Mouse (Mus musculus): ENCODE results near the gene Arhgef40. TPM values are rescaled to one million over a fixed set of nuclear protein-coding genes. Genes with fewer than 3 reads are reported as not detected.

Arhgef40 gene
- polyA plus RNA-seq (2015; fragmentation: Nextera tagmentation; extraction: Ambion mirVana) = 86.1 and 105 TPM in 2 replicates

DNA sequence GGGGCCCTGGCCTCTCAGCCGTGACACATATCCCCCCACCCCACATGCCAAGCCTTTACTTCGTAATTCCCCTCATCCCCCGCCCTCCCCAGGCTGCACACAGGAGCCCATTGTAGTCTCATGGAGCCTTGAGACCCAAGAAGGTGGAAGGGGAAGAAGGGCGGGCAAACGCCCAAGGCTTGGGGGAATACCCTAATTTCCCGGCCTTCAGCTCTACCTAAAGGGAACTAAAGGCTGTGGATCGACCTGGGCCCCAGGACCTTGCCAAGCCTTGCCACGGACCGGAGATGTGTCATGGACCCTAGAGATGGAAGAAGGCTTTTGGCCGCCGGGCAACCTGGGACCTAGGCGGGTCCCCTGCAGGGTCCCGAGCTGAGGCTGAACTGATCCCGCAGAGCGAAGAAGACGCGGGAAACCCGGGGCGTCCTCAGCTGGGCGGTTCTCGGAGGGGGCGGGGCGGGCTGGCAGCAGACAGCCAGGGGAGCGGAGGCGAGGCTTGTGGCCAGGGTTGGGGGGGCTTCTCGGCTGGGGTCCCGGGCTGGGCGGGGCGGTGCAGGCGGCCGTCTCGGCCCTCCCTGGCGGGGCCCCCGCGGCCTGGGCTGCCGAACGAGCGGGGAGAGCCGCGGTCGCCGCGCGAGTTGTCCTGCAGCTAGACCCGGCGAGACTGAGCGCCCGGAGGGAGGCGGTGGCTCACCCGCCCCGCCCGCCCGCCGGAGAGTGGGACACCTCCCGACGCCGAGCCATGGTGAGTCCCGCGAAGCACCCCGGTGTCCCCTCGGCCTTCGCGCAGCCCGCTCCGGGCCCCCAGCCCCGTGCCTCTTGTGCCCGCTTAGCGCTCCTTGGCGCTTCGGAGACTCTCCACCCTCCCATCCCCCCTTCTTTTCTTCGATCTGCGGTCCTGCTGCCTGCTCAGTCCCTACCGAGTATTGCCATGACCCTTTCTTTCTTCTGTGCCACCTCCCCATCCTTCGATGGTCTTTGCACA is at the start of gene Arhgef40:
Arhgef40 (plus strand) TSS at position 473 of the 985 bp plus-strand sequence.
- ATAC-seq (replicated peaks; ENCODE audit: low FRiP score) = peak; percentile 88
- Histone ChIP-seq H3K9me3 (replicated peaks) (no peaks in the 10 kb centered on the region), H3K4me1 (peaks cover 52% of the 10 kb centered on the region), H3K9ac (peak within 1 kb of the TSS; percentile 72), H3K36me3 (peaks cover 24% of the 10 kb centered on the region), H3K4me2 (peak within 1 kb of the TSS; percentile 92), H3K27ac (peak within 1 kb of the TSS; percentile 96), H3K4me3 (replicated peaks) (peak within 1 kb of the TSS; percentile 62), H3K27me3 (no peaks in the 10 kb centered on the region)
- under 1% methylated on average over 68 of the region's 74 CpGs for WGBS

- 0 out of 2 replicates have a peak, but pooled peaks cover 3% of the 10 kb centered on the region for H3K9me3 ChIP-seq (replicated peaks)
- peaks cover 16% of the 10 kb centered on the region for H3K4me1 ChIP-seq
- no peak overlapping the region for H3K27ac ChIP-seq
- H3K4me2 ChIP-seq = no peak overlapping the region
- no peak overlapping the region for H3K4me3 ChIP-seq (replicated peaks)
- WGBS = 91% methylated on average over 9 of the region's 9 CpGs
- H3K36me3 ChIP-seq = no peaks in the 10 kb centered on the region
- ATAC-seq (replicated peaks; ENCODE audit: low FRiP score) = no peak
- H3K27me3 ChIP-seq = no peaks in the 10 kb centered on the region
- H3K9ac ChIP-seq = no peak overlapping the region
Measured at GRCm38 (mm10) chr14:51939005-51939404, 45.5 kb upstream of the Arhgef40 start.

- Histone ChIP-seq H3K27me3 (no peaks in the 10 kb centered on the region), H3K9me3 (replicated peaks) (0 out of 2 replicates have a peak, but pooled peaks cover 3% of the 10 kb centered on the region), H3K27ac (peak overlapping the region; percentile 28; the same call in 1 of the 2 replicates), H3K36me3 (no peaks in the 10 kb centered on the region), H3K9ac (no peak overlapping the region), H3K4me3 (replicated peaks) (no peak overlapping the region), H3K4me1 (peaks cover 16% of the 10 kb centered on the region), H3K4me2 (peak overlapping the region; percentile 14)
- ATAC-seq (replicated peaks; ENCODE audit: low FRiP score) = peak; percentile 85
- 26% methylated on average over 8 of the region's 8 CpGs for WGBS
Measured at GRCm38 (mm10) chr14:51940944-51941560, 43.5 kb upstream of the Arhgef40 start.

GRCm38 (mm10) chr14:51941577-51941976 is 42.9 kb upstream of the Arhgef40 start:
- ATAC-seq (replicated peaks; ENCODE audit: low FRiP score) = no peak
- Histone ChIP-seq H3K27ac (peak overlapping the region; percentile 28; the same call in 1 of the 2 replicates), H3K9me3 (replicated peaks) (no peaks in the 10 kb centered on the region), H3K4me3 (replicated peaks) (no peak overlapping the region), H3K4me2 (peak overlapping the region; percentile 14; the same call in 1 of the 2 replicates), H3K9ac (no peak overlapping the region), H3K4me1 (peaks cover 16% of the 10 kb centered on the region), H3K27me3 (no peaks in the 10 kb centered on the region), H3K36me3 (no peaks in the 10 kb centered on the region)
- WGBS = 55% methylated on average over 9 of the region's 9 CpGs

GRCm38 (mm10) chr14:51942236-51942635 is 42.3 kb upstream of the Arhgef40 start:
- H3K4me2 ChIP-seq = no peak overlapping the region
- peaks cover 16% of the 10 kb centered on the region for H3K4me1 ChIP-seq
- no peak overlapping the region for H3K9ac ChIP-seq
- no peak overlapping the region for H3K27ac ChIP-seq
- no peaks in the 10 kb centered on the region for H3K9me3 ChIP-seq (replicated peaks)
- no peaks in the 10 kb centered on the region for H3K27me3 ChIP-seq
- no peaks in the 10 kb centered on the region for H3K36me3 ChIP-seq
- H3K4me3 ChIP-seq (replicated peaks) = no peak overlapping the region
- no peak for ATAC-seq (replicated peaks; ENCODE audit: low FRiP score)
- WGBS = 45% methylated on average over 7 of the region's 7 CpGs

DNA sequence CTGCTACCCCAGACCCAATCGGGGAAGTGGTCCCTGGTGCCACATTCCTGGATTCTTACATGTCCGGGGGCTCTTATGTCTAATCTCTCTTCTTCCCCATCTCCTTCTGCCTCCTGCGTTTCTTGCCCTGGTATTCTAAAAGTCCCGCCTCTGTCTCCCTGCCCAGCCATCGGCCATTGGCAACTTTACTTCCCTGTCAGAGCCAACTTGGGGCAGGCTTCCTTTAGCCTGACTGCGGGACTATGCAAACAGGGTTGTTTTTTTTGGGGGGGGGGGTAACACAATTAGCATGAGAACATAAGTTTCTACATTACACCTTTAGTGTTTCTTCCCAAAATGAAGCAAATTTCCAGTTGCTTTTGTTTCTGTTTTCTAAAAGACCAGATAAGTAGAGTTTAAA is 41.2 kb upstream of the Arhgef40 start:
- peaks cover 16% of the 10 kb centered on the region for H3K4me1 ChIP-seq
- no peaks in the 10 kb centered on the region for H3K27me3 ChIP-seq
- WGBS = 83% methylated on average over 6 of the region's 6 CpGs
- no peak for ATAC-seq (replicated peaks; ENCODE audit: low FRiP score)
- no peak overlapping the region for H3K27ac ChIP-seq
- H3K4me3 ChIP-seq (replicated peaks) = no peak overlapping the region
- no peak overlapping the region for H3K4me2 ChIP-seq
- no peaks in the 10 kb centered on the region for H3K36me3 ChIP-seq
- no peak overlapping the region for H3K9ac ChIP-seq
- H3K9me3 ChIP-seq (replicated peaks) = no peaks in the 10 kb centered on the region

DNA sequence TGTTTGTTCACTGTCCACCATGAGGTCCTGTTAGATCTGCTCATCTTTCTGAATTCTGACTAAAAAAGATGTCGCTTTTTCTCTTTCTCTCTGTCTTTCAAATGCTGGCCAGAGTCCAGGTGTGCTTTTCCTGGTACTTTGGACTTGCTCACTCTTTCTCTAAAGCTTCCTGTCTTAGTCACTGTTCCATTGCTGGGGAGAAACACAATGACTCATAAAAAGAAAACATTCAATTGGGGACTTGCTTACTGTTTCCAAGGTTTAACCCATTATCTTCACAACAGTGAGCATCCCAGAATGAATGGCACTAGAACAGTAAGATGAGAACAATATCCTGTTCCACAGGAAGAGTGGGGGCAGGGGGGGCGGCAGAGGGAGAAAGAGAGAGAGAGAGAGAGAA is 24.2 kb upstream of the Arhgef40 start:
- Histone ChIP-seq H3K27ac (no peak overlapping the region), H3K4me1 (no peaks in the 10 kb centered on the region), H3K9me3 (replicated peaks) (no peaks in the 10 kb centered on the region), H3K27me3 (no peaks in the 10 kb centered on the region), H3K9ac (no peak overlapping the region), H3K36me3 (no peaks in the 10 kb centered on the region), H3K4me3 (replicated peaks) (no peak overlapping the region), H3K4me2 (no peak overlapping the region)
- ATAC-seq (replicated peaks; ENCODE audit: low FRiP score) = no peak
- 88% methylated on average over 2 of the region's 2 CpGs for WGBS

DNA sequence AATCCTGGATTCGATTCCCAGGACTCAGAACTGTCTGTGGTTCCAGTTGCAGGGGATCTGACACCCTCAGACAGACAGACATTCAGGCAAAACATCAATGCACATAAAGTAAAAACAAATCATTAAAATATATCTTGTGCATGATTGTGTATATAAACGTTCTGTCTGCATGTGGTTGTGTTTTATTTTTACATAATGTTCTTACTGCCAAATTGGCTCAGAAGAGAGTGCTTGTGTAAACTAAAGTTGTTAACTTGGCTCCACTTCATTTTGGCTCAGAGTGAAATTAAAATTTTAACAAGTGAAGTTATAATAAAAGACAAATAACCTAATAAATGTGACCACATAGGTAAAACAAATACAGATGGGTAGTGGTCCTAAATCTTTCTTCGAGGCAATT is 17.1 kb upstream of the Arhgef40 start:
- no peak for ATAC-seq (replicated peaks; ENCODE audit: low FRiP score)
- Histone ChIP-seq H3K9me3 (replicated peaks) (no peaks in the 10 kb centered on the region), H3K4me1 (no peaks in the 10 kb centered on the region), H3K36me3 (no peaks in the 10 kb centered on the region), H3K4me3 (replicated peaks) (no peak overlapping the region), H3K27ac (no peak overlapping the region), H3K27me3 (no peaks in the 10 kb centered on the region), H3K9ac (no peak overlapping the region), H3K4me2 (no peak overlapping the region)
- 87% methylated on average over 3 of the region's 3 CpGs for WGBS

GRCm38 (mm10) chr14:51979252-51979651 is 5.3 kb upstream of the Arhgef40 start:
- WGBS = 84% methylated on average over 3 of the region's 3 CpGs
- ATAC-seq (replicated peaks; ENCODE audit: low FRiP score) = no peak

GRCm38 (mm10) chr14:51983251-51983650 is 1.3 kb upstream of the Arhgef40 start:
- Histone ChIP-seq H3K27me3 (no peaks in the 10 kb centered on the region), H3K4me1 (peaks cover 39% of the 10 kb centered on the region), H3K9ac (peak overlapping the region; percentile 72; the same call in 1 of the 2 replicates), H3K36me3 (peaks cover 13% of the 10 kb centered on the region), H3K27ac (no peak overlapping the region), H3K9me3 (replicated peaks) (no peaks in the 10 kb centered on the region), H3K4me2 (no peak overlapping the region), H3K4me3 (replicated peaks) (no peak overlapping the region)
- no peak for ATAC-seq (replicated peaks; ENCODE audit: low FRiP score)
- 65% methylated on average over 4 of the region's 4 CpGs for WGBS

More at GRCm38 (mm10) chr14:51979252-51979651, 5.3 kb upstream of the Arhgef40 start:
- peaks cover 8% of the 10 kb centered on the region for H3K4me1 ChIP-seq
- no peaks in the 10 kb centered on the region for H3K36me3 ChIP-seq
- H3K9ac ChIP-seq = no peak overlapping the region
- no peaks in the 10 kb centered on the region for H3K27me3 ChIP-seq
- H3K4me3 ChIP-seq (replicated peaks) = no peak overlapping the region
- no peaks in the 10 kb centered on the region for H3K9me3 ChIP-seq (replicated peaks)
- H3K4me2 ChIP-seq = no peak overlapping the region
- no peak overlapping the region for H3K27ac ChIP-seq

GRCm38 (mm10) chr14:51983855-51984246 is 668 bp upstream of the Arhgef40 start:
- Histone ChIP-seq H3K9me3 (replicated peaks) (no peaks in the 10 kb centered on the region), H3K27me3 (no peaks in the 10 kb centered on the region), H3K27ac (peak overlapping the region; percentile 96), H3K9ac (peak overlapping the region; percentile 72; the same call in 1 of the 2 replicates), H3K36me3 (peaks cover 18% of the 10 kb centered on the region), H3K4me3 (replicated peaks) (peak overlapping the region; percentile 62), H3K4me1 (peaks cover 45% of the 10 kb centered on the region), H3K4me2 (peak overlapping the region; percentile 92)
- WGBS = 11% methylated on average over 10 of the region's 10 CpGs
- ATAC-seq (replicated peaks; ENCODE audit: low FRiP score) = no peak
